Mouse (Mus musculus) cerebellum, postnatal 25 days (tissue): ENCODE results near the gene Slamf9.

ENCODE experiments used
- DNase-seq, 2 experiments: peaks; one replicate each; pipeline ENCODE4 v3.0.0; 2021; ENCODE audit warnings: mixed read lengths in 2 of 2

Slamf9 gene

GRCm38 (mm10) chr1:172493516-172493915 lies 18.4 kb downstream of the Slamf9 start:
- no peak for DNase-seq

- no peak for DNase-seq
Measured at GRCm38 (mm10) chr1:172496030-172496429, 20.9 kb downstream of the Slamf9 start.

- no peak for DNase-seq
Measured at GRCm38 (mm10) chr1:172497428-172497827, 22.3 kb downstream of the Slamf9 start.

- peak in 1 of 2 experiments; percentile 28 for DNase-seq
Measured at GRCm38 (mm10) chr1:172499765-172500441, 24.7 kb downstream of the Slamf9 start, which contains the start of gene Tagln2. TSS of gene Tagln2 (plus strand) at chr1:172500047.

GRCm38 (mm10) chr1:172500451-172501370 lies 25.6 kb downstream of the Slamf9 start:
- peak in 1 of 2 experiments; percentile 37 for DNase-seq

GRCm38 (mm10) chr1:172501371-172502144 lies 26.4 kb downstream of the Slamf9 start:
- DNase-seq: no peak

- no peak for DNase-seq
Measured at GRCm38 (mm10) chr1:172502145-172503110, 27.3 kb downstream of the Slamf9 start.

- no peak for DNase-seq
Measured at GRCm38 (mm10) chr1:172503111-172503997, 28.2 kb downstream of the Slamf9 start.

GRCm38 (mm10) chr1:172504756-172505155 lies 29.6 kb downstream of the Slamf9 start:
- no peak for DNase-seq

- DNase-seq: no peak
Measured at GRCm38 (mm10) chr1:172507001-172507400, 31.8 kb downstream of the Slamf9 start.

- DNase-seq: no peak
Measured at GRCm38 (mm10) chr1:172507701-172508100, 32.5 kb downstream of the Slamf9 start.

GRCm38 (mm10) chr1:172508172-172508571 lies 33.0 kb downstream of the Slamf9 start:
- DNase-seq: no peak

- no peak for DNase-seq
Measured at GRCm38 (mm10) chr1:172509235-172509634, 34.1 kb downstream of the Slamf9 start.

- DNase-seq: no peak
Measured at GRCm38 (mm10) chr1:172509983-172510382, 34.8 kb downstream of the Slamf9 start.

- no peak for DNase-seq
Measured at GRCm38 (mm10) chr1:172510421-172510972, 35.3 kb downstream of the Slamf9 start.

- no peak for DNase-seq
Measured at GRCm38 (mm10) chr1:172512962-172513361, 37.8 kb downstream of the Slamf9 start.

- no peak for DNase-seq
Measured at GRCm38 (mm10) chr1:172513525-172514212, 38.5 kb downstream of the Slamf9 start.

GRCm38 (mm10) chr1:172514213-172514529 lies 39.0 kb downstream of the Slamf9 start:
- no peak for DNase-seq

- DNase-seq: no peak
Measured at GRCm38 (mm10) chr1:172514551-172515268, 39.6 kb downstream of the Slamf9 start.
